Mouse (Mus musculus) forebrain, postnatal 0 days (tissue): ENCODE measurements around the gene Dock11. TPM values are rescaled to one million over a fixed set of nuclear protein-coding genes. Genes with fewer than 3 reads are reported as not detected.

ENCODE experiments used
- ATAC-seq: fragments of 200-750 bp; cut with Nextera tagmentation; 2 replicates; pipeline ENCODE4 v1.8.0; 2017; ENCODE audit warnings: mild to moderate bottlenecking, moderate library complexity
- DNase-seq: peaks from one replicate; pipeline ENCODE4 v3.0.0-alpha.2; 2015
- H3K27ac ChIP-seq: fragments of 300-500 bp; sonication (generic); 2 replicates; pipeline ENCODE4 v1.5.1; 2014; ENCODE audit warnings: low read depth, mild to moderate bottlenecking, antibody characterized with exemption, low read length, moderate library complexity, mixed read lengths
- H3K27me3 ChIP-seq: fragments of 300-500 bp; sonication (generic); 2 replicates; pipeline ENCODE4 v1.6.1; 2014; ENCODE audit warnings: mild to moderate bottlenecking, low read length, mixed read lengths; ENCODE audit not compliant: insufficient read depth
- H3K36me3 ChIP-seq: fragments of 300-500 bp; sonication (generic); 2 replicates; pipeline ENCODE4 v1.6.1; 2014; ENCODE audit warnings: mild to moderate bottlenecking, moderate library complexity; ENCODE audit not compliant: insufficient read depth
- H3K4me1 ChIP-seq: fragments of 300-500 bp; sonication (generic); 2 replicates; pipeline ENCODE4 v1.6.1; 2014; ENCODE audit warnings: antibody characterized with exemption; ENCODE audit not compliant: insufficient read depth
- H3K4me2 ChIP-seq: fragments of 300-500 bp; sonication (generic); 2 replicates; pipeline ENCODE4 v1.6.1; 2014; ENCODE audit warnings: low read depth, mild to moderate bottlenecking, moderate library complexity
- H3K4me3 ChIP-seq: fragments of 300-500 bp; sonication (generic); 2 replicates; pipeline ENCODE4 v1.5.1; 2014; ENCODE audit warnings: low read depth, low read length, mixed read lengths
- H3K9ac ChIP-seq: fragments of 300-500 bp; sonication (generic); 2 replicates; pipeline ENCODE4 v1.6.1; 2014; ENCODE audit warnings: mild to moderate bottlenecking
- H3K9me3 ChIP-seq: fragments of 300-500 bp; sonication (generic); 2 replicates; pipeline ENCODE4 v1.6.1; 2016; ENCODE audit warnings: low read length
- CTCF ChIP-seq: sonication (generic); IDR thresholded peaks from 2 replicates; pipeline ENCODE4 v1.5.1; 2016; ENCODE audit warnings: antibody characterized with exemption, control low read depth, low read depth
- WGBS: fragments of 180-500 bp; shearing (Covaris S2); extraction: QIAGEN DNeasy Blood & Tissue Kit; methylation state at CpG from one replicate; pipeline ENCODE4 v1.1.7; 2014; 5-methylcytosine and 5-hydroxymethylcytosine counted together
- polyA plus RNA-seq: library from polyadenylated mRNA; unstranded; fragments of >200 nt; fragmentation: Nextera tagmentation; extraction: Ambion mirVana; gene quantifications from 2 replicates; pipeline ENCODE4 v1.2.1, GENCODE M21; 2015
- total RNA-seq: library from RNA; depleted of rRNA; stranded (reverse); fragments of >200 nt; gene quantifications from 2 replicates; pipeline ENCODE4 v1.2.3, GENCODE M21; 2014

Dock11 gene
- total and polyA plus RNA-seq, 2 experiments from 2014 or later: 5.8 to 33.7 TPM

GRCm38 (mm10) chrX:36045731-36046130, 157.1 kb downstream of the Dock11 start:
- Histone ChIP-seq H3K27ac (no peak overlapping the region), H3K4me1 (no peaks in the 10 kb centered on the region), H3K36me3 (no peaks in the 10 kb centered on the region), H3K9ac (no peak overlapping the region), H3K4me2 (no peak overlapping the region), H3K4me3 (no peak overlapping the region), H3K9me3 (no peaks in the 10 kb centered on the region), H3K27me3 (no peaks in the 10 kb centered on the region)
- TF ChIP-seq CTCF: no peak
- no peak for ATAC-seq
- WGBS: 73% methylated on average over 4 of the region's 4 CpGs
- DNase-seq: no peak

DNA sequence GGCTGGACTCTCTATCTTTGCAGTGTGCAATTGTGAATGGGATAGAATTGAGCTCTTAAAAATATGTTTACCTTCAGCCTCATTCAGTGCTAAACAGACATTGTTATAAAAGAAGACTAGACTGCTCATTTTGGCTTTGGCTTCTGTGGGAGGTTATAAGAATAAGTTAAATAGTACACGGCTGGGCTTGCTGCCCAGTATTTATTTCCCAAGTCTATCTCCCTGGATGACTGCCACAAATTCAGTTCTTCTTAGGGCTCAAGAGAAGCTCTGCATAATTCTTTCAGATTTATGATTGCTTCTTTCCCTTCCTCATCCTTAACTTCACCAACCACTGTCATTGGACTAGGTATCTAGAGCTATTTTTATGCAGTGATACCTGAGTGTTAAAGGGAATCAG, 158.8 kb downstream of the Dock11 start:
- TF ChIP-seq CTCF: no peak
- H3K27me3 ChIP-seq: no peaks in the 10 kb centered on the region

DNA sequence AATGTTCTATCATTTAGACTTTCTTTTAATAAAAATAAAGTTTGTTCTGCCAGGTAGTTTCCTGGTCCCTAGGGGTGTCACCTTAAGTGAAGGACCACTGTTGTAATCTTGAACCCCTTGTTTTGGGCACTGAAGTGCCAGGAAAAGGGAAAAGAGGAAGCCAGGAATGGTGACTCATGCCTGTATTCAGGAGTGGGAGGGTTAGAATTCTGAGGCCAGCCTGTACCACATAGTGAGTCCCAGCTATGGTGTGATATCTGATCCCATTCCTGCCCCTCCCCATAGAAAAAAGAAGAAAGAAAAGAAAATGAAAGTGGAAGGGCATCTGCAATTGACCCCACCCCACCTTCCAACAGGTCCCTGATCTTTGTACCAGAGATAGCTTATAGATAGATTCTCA, 161.7 kb downstream of the Dock11 start:
- Histone ChIP-seq H3K4me3 (no peak overlapping the region), H3K9ac (no peak overlapping the region), H3K27me3 (no peaks in the 10 kb centered on the region), H3K4me1 (no peaks in the 10 kb centered on the region), H3K27ac (no peak overlapping the region), H3K4me2 (no peak overlapping the region), H3K9me3 (no peaks in the 10 kb centered on the region), H3K36me3 (no peaks in the 10 kb centered on the region)
- DNase-seq (no peak), ATAC-seq (no peak)
- TF ChIP-seq CTCF: no peak

More for the DNA sequence above, 158.8 kb downstream of the Dock11 start:
- Histone ChIP-seq H3K4me2 (no peak overlapping the region), H3K36me3 (no peaks in the 10 kb centered on the region), H3K9ac (no peak overlapping the region), H3K4me3 (no peak overlapping the region), H3K27ac (no peak overlapping the region), H3K9me3 (no peaks in the 10 kb centered on the region), H3K4me1 (no peaks in the 10 kb centered on the region)
- DNase-seq (peak; percentile 10), ATAC-seq (no peak)
- WGBS: 44% methylated on average over 1 of the region's 1 CpGs

DNA sequence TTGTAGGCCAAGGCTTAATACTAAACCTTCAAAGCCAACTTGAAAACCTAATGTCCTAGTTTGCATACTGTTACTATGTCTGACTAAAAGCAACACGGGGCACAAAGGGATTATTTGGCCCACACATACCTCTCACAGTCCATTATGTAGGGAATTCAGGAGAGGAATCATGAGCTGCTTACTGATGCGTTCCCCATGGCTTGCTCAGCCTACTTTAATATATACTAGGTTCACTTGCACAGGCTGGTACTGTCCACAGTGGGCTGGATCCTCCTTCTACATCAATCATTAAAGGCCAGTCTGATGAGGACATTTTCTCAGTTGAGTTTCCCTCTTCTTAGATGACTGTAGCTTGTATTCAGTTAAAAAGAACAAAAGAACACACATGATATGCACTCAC, 185.4 kb downstream of the Dock11 start:
- H3K4me1 ChIP-seq: no peaks in the 10 kb centered on the region
- DNase-seq: no peak
- TF ChIP-seq CTCF: no peak
- WGBS: 61% methylated on average over 2 of the region's 2 CpGs
- H3K4me2 ChIP-seq: no peak overlapping the region
- H3K9ac ChIP-seq: no peak overlapping the region
- H3K4me3 ChIP-seq: no peak overlapping the region
- H3K27ac ChIP-seq: no peak overlapping the region
- no peaks in the 10 kb centered on the region for H3K36me3 ChIP-seq
- no peak for ATAC-seq
- H3K9me3 ChIP-seq: no peaks in the 10 kb centered on the region
- H3K27me3 ChIP-seq: no peaks in the 10 kb centered on the region

GRCm38 (mm10) chrX:36077164-36077563, 188.5 kb downstream of the Dock11 start:
- Histone ChIP-seq H3K27ac (no peak overlapping the region), H3K27me3 (no peaks in the 10 kb centered on the region), H3K36me3 (no peaks in the 10 kb centered on the region), H3K4me3 (no peak overlapping the region), H3K9ac (no peak overlapping the region), H3K9me3 (no peaks in the 10 kb centered on the region), H3K4me2 (no peak overlapping the region), H3K4me1 (no peaks in the 10 kb centered on the region)
- ATAC-seq (no peak), DNase-seq (no peak)
- TF ChIP-seq CTCF: no peak
- WGBS: 66% methylated on average over 4 of the region's 4 CpGs

DNA sequence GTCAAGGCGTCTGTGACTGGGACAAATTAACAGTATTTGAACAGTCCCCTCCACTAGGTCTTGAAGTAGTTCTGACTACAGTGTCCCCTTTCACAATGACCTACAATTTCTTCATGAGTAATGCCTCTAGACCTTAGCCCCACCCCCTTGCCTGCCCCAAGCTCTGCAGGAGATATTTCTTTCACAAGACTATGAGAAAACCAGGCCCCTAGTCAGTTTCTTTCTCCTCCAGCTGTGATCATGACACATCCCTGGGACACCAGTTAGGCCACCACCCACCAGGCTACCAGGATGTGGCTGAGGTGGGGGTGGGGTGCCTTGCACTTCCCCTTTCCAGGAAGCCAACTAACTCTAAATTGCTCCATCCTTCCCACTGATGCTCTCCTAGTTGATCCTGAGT, 194.3 kb downstream of the Dock11 start:
- no peak overlapping the region for H3K4me2 ChIP-seq
- no peak overlapping the region for H3K4me3 ChIP-seq
- H3K4me1 ChIP-seq: no peaks in the 10 kb centered on the region
- H3K9me3 ChIP-seq: no peaks in the 10 kb centered on the region
- H3K36me3 ChIP-seq: no peaks in the 10 kb centered on the region
- H3K9ac ChIP-seq: no peak overlapping the region
- ATAC-seq (no peak), DNase-seq (no peak)
- WGBS: 74% methylated on average over 1 of the region's 1 CpGs
- no peak for TF ChIP-seq CTCF
- H3K27ac ChIP-seq: no peak overlapping the region
- H3K27me3 ChIP-seq: no peaks in the 10 kb centered on the region

- Histone ChIP-seq H3K9ac (no peak overlapping the region), H3K4me3 (no peak overlapping the region), H3K4me1 (no peaks in the 10 kb centered on the region), H3K36me3 (no peaks in the 10 kb centered on the region), H3K27me3 (no peaks in the 10 kb centered on the region), H3K27ac (no peak overlapping the region), H3K9me3 (no peaks in the 10 kb centered on the region), H3K4me2 (no peak overlapping the region)
- no peak for ATAC-seq
- no peak for DNase-seq
- no peak for TF ChIP-seq CTCF
- WGBS: 87% methylated on average over 6 of the region's 6 CpGs
Observed at GRCm38 (mm10) chrX:36088464-36089256, 200.0 kb downstream of the Dock11 start.
